In genomic region chr9:95805449-95805848, GRCm38 (mm10) we compare ENCODE assay signal across 12 mouse cellular contexts. TPM values are rescaled to one million over a fixed set of nuclear protein-coding genes. Genes with fewer than 3 reads are reported as not detected.
DNase-seq lines count a peak whose midpoint lies in the region; ATAC-seq and TF ChIP-seq lines count a peak whose summit lies in the region.
"Had no signal": no experiment of that assay in that cellular context is flagged by ENCODE, and none has a peak within 500 bp of the region (broad histone marks: within the 10 kb centered on the region; RNA-seq: fewer than 3 reads in every experiment).

No protein-coding gene starts in this region.

- no peak overlapping the region for H3K4me3 ChIP-seq in liver, adult 2 months (ENCODE audit: insufficient read depth, low read depth, low read length)
- H3K4me3 ChIP-seq in liver, postnatal 0 days (ENCODE audit: low read depth, low read length): no peak overlapping the region
- H3K4me3 ChIP-seq in heart, embryonic 15.5 days: no peak overlapping the region
- H3K4me3 ChIP-seq in stomach, postnatal 0 days (ENCODE audit: low read depth, low read length): no peak overlapping the region
- H3K4me3 ChIP-seq in kidney, embryonic 16.5 days (ENCODE audit: low read length): no peak overlapping the region

- no peak overlapping the region for H3K4me2 ChIP-seq in liver, postnatal 0 days (ENCODE audit: low read depth, low read length)
- peak overlapping the region; percentile 26 for H3K4me2 ChIP-seq in heart, embryonic 15.5 days
- no peak overlapping the region for H3K4me2 ChIP-seq in stomach, postnatal 0 days (replicated peaks; ENCODE audit: low read depth)
- no peak overlapping the region for H3K4me2 ChIP-seq in kidney, embryonic 16.5 days (replicated peaks; ENCODE audit: low read depth, low read length)

- H3K27me3 ChIP-seq in liver, adult 2 months (ENCODE audit: control insufficient read depth, insufficient read depth, low read length): no peaks in the 10 kb centered on the region
- no peaks in the 10 kb centered on the region for H3K27me3 ChIP-seq in liver, postnatal 0 days (ENCODE audit: insufficient read depth, low read length)
- no peaks in the 10 kb centered on the region for H3K27me3 ChIP-seq in heart, embryonic 15.5 days
- H3K27me3 ChIP-seq in stomach, postnatal 0 days (ENCODE audit: control insufficient read depth, insufficient read depth, low read length): no peaks in the 10 kb centered on the region
- H3K27me3 ChIP-seq in kidney, embryonic 16.5 days (ENCODE audit: insufficient read depth, low read length): no peaks in the 10 kb centered on the region

- TF ChIP-seq POLR2A in liver, adult 2 months (IDR thresholded peaks at IDR 0.05; ENCODE audit: extremely low read depth, insufficient read depth, low read length): no peak

- no peaks in the 10 kb centered on the region for H3K79me2 ChIP-seq in liver, adult 2 months (ENCODE audit: control insufficient read depth, insufficient read depth, low read length)

- WGBS in liver, adult 2 months: 79% methylated on average over 12 of the region's 12 CpGs
- 78% methylated on average over 12 of the region's 12 CpGs for WGBS in liver, postnatal 0 days (ENCODE audit: insufficient replicate concordance)
- WGBS in heart, embryonic 15.5 days: 50% methylated on average over 12 of the region's 12 CpGs
- WGBS in stomach, postnatal 0 days: 74% methylated on average over 12 of the region's 12 CpGs
- 91% methylated on average over 12 of the region's 12 CpGs for WGBS in kidney, embryonic 16.5 days

- peak; percentile 52 for DNase-seq in liver, adult 2 months (ENCODE audit: extremely low read depth, low read depth, low spot score)
- DNase-seq in liver, postnatal 0 days: no peak
- DNase-seq in cerebellum, adult 18-20 months: peak; percentile 25 to 26
- DNase-seq in stomach, postnatal 0 days (ENCODE audit: low spot score): peak; percentile 75
- DNase-seq in left cerebral cortex, adult 8-10 months (ENCODE audit: low spot score in 2 of 2): no peak
- no peak for DNase-seq in urinary bladder, adult 2 months (ENCODE audit: low spot score)
- DNase-seq: kidney, postnatal 36 days had no signal

- no peaks in the 10 kb centered on the region for H3K36me3 ChIP-seq in liver, adult 2 months (ENCODE audit: control insufficient read depth, insufficient read depth, low read length)
- no peaks in the 10 kb centered on the region for H3K36me3 ChIP-seq in liver, postnatal 0 days (replicated peaks; ENCODE audit: insufficient read depth, low read length)
- no peaks in the 10 kb centered on the region for H3K36me3 ChIP-seq in heart, embryonic 15.5 days
- no peaks in the 10 kb centered on the region for H3K36me3 ChIP-seq in stomach, postnatal 0 days (ENCODE audit: control insufficient read depth, insufficient read depth, low read length)
- H3K36me3 ChIP-seq in kidney, embryonic 16.5 days (ENCODE audit: insufficient read depth, low read length): no peaks in the 10 kb centered on the region

- H3K9ac ChIP-seq in liver, adult 2 months (ENCODE audit: low read depth, low read length): no peak overlapping the region
- H3K9ac ChIP-seq in liver, postnatal 0 days (replicated peaks): no peak overlapping the region
- H3K9ac ChIP-seq in heart, embryonic 15.5 days: no peak overlapping the region
- no peak overlapping the region for H3K9ac ChIP-seq in stomach, postnatal 0 days (ENCODE audit: low read length)
- H3K9ac ChIP-seq in kidney, embryonic 16.5 days (replicated peaks; ENCODE audit: low read length): no peak overlapping the region
- H3K9ac ChIP-seq: liver, embryonic 14.5 days had no signal

- H3K9me3 ChIP-seq in liver, postnatal 0 days (ENCODE audit: low read length): no peaks in the 10 kb centered on the region
- H3K9me3 ChIP-seq in heart, embryonic 15.5 days (replicated peaks): no peaks in the 10 kb centered on the region
- H3K9me3 ChIP-seq in stomach, postnatal 0 days (ENCODE audit: control insufficient read depth, low read length): no peaks in the 10 kb centered on the region
- H3K9me3 ChIP-seq in kidney, embryonic 16.5 days (ENCODE audit: low read length): no peaks in the 10 kb centered on the region

- H3K27ac ChIP-seq in liver, adult 2 months (replicated peaks; ENCODE audit: insufficient read depth, low read depth, low read length): no peak overlapping the region
- no peak overlapping the region for H3K27ac ChIP-seq in liver, postnatal 0 days (ENCODE audit: low read depth)
- H3K27ac ChIP-seq in heart, embryonic 15.5 days: no peak overlapping the region
- H3K27ac ChIP-seq in stomach, postnatal 0 days (replicated peaks): no peak overlapping the region
- H3K27ac ChIP-seq in kidney, embryonic 16.5 days (ENCODE audit: low read length): no peak overlapping the region
- H3K27ac ChIP-seq: liver, embryonic 14.5 days had no signal

- no peak for TF ChIP-seq CTCF in liver, adult 2 months (IDR thresholded peaks at IDR 0.05; ENCODE audit: low read depth, low read length)
- no peak for TF ChIP-seq CTCF in liver, postnatal 0 days (IDR thresholded peaks at IDR 0.05; ENCODE audit: low read depth)
- TF ChIP-seq CTCF in stomach, postnatal 0 days (IDR thresholded peaks at IDR 0.05; ENCODE audit: low read depth): no peak

- no peaks in the 10 kb centered on the region; the same call in 1 of the 2 replicates for H3K4me1 ChIP-seq in liver, adult 2 months (ENCODE audit: control insufficient read depth, insufficient read depth, low read length)
- peaks cover 2% of the 10 kb centered on the region; the same call in 1 of the 2 replicates for H3K4me1 ChIP-seq in liver, postnatal 0 days (ENCODE audit: insufficient read depth)
- H3K4me1 ChIP-seq in heart, embryonic 15.5 days (replicated peaks): no peaks in the 10 kb centered on the region
- no peaks in the 10 kb centered on the region for H3K4me1 ChIP-seq in stomach, postnatal 0 days (replicated peaks; ENCODE audit: control insufficient read depth, insufficient read depth)
- H3K4me1 ChIP-seq in kidney, embryonic 16.5 days (ENCODE audit: insufficient read depth, low read length): no peaks in the 10 kb centered on the region

- TF ChIP-seq EP300 in liver, postnatal 0 days (IDR thresholded peaks at IDR 0.05; ENCODE audit: low read depth): no peak
- no peak for TF ChIP-seq EP300 in stomach, postnatal 0 days (optimal IDR thresholded peaks at IDR 0.05)

- no peak for ATAC-seq in liver, postnatal 0 days
- ATAC-seq in heart, embryonic 15.5 days (replicated peaks; ENCODE audit: insufficient number of reproducible peaks, insufficient read depth, low FRiP score, low read depth): no peak
- ATAC-seq in stomach, postnatal 0 days (ENCODE audit: low FRiP score, low TSS enrichment): peak; percentile 64
- no peak for ATAC-seq in kidney, embryonic 16.5 days (ENCODE audit: low FRiP score, low TSS enrichment)
- ATAC-seq: hindbrain, embryonic 16.5 days had no signal

RNA-seq across cellular contexts. Expression of gene Pls1, which starts 39.7 kb away (rescaled TPM):
- total RNA-seq in liver, adult 2 months (2014; rRNA removed): 0.47 and 2.2 TPM in 2 replicates
- 0.44 and 0.56 TPM in 2 replicates for polyA plus RNA-seq in liver, adult 2 months (2012; rRNA removed)
- 19.4 and 20.6 TPM in 2 replicates for polyA plus RNA-seq in liver, postnatal 0 days (2015; fragmentation: Nextera tagmentation; extraction: Ambion mirVana)
- polyA plus RNA-seq in heart, embryonic 15.5 days (2015; fragmentation: Nextera tagmentation; extraction: Ambion mirVana): 1.0 and 5.3 TPM in 2 replicates
- polyA plus RNA-seq in stomach, postnatal 0 days (2015; fragmentation: Nextera tagmentation; extraction: Ambion mirVana): 44.4 and 45.6 TPM in 2 replicates
- polyA plus RNA-seq in kidney, embryonic 16.5 days (2015; fragmentation: Nextera tagmentation; extraction: Ambion mirVana): 22.0 and 23.4 TPM in 2 replicates
- 10 to 100 TPM; 16.0 to 19.6 (median 16.9) TPM for total RNA-seq in left cerebral cortex, adult 8-10 months (2022)
- polyA plus RNA-seq in urinary bladder, adult 2 months (2012; rRNA removed): 1.9 and 2.4 TPM in 2 replicates
- total RNA-seq: gastrocnemius, adult 8-10 months had no signal

RNA-seq across cellular contexts. Expression of gene Atr, which starts 51.9 kb away (rescaled TPM):
- total RNA-seq in liver, adult 2 months (2014; rRNA removed): 9.8 and 12.4 TPM in 2 replicates
- 0.75 and 1.1 TPM in 2 replicates for polyA plus RNA-seq in liver, adult 2 months (2012; rRNA removed)
- 3.8 TPM in 2 replicates for polyA plus RNA-seq in liver, postnatal 0 days (2015; fragmentation: Nextera tagmentation; extraction: Ambion mirVana)
- polyA plus RNA-seq in heart, embryonic 15.5 days (2015; fragmentation: Nextera tagmentation; extraction: Ambion mirVana): 8.4 and 9.7 TPM in 2 replicates
- polyA plus RNA-seq in stomach, postnatal 0 days (2015; fragmentation: Nextera tagmentation; extraction: Ambion mirVana): 4.4 and 4.6 TPM in 2 replicates
- polyA plus RNA-seq in kidney, embryonic 16.5 days (2015; fragmentation: Nextera tagmentation; extraction: Ambion mirVana): 12.9 and 15.2 TPM in 2 replicates
- total RNA-seq in left cerebral cortex, adult 8-10 months (2022): 10 to 100 TPM; 11.8 to 13.8 (median 13.0) TPM
- 8.7 and 10.2 TPM in 2 replicates for polyA plus RNA-seq in urinary bladder, adult 2 months (2012; rRNA removed)

RNA-seq across cellular contexts. Expression of gene Trpc1, which starts 55.3 kb away (rescaled TPM):
- total RNA-seq in liver, adult 2 months (2014; rRNA removed): 0.74 TPM in 2 replicates
- polyA plus RNA-seq in liver, adult 2 months (2012; rRNA removed): 0.05 and 0.16 TPM in 2 replicates
- polyA plus RNA-seq in liver, postnatal 0 days (2015; fragmentation: Nextera tagmentation; extraction: Ambion mirVana): 0.95 and 1.2 TPM in 2 replicates
- polyA plus RNA-seq in heart, embryonic 15.5 days (2015; fragmentation: Nextera tagmentation; extraction: Ambion mirVana): 2.7 and 2.9 TPM in 2 replicates
- polyA plus RNA-seq in stomach, postnatal 0 days (2015; fragmentation: Nextera tagmentation; extraction: Ambion mirVana): 1.2 and 1.3 TPM in 2 replicates
- 3.3 and 4.3 TPM in 2 replicates for polyA plus RNA-seq in kidney, embryonic 16.5 days (2015; fragmentation: Nextera tagmentation; extraction: Ambion mirVana)
- total RNA-seq in left cerebral cortex, adult 8-10 months (2022): 10 to 100 TPM; 40.8 to 46.5 (median 42.6) TPM
- polyA plus RNA-seq in urinary bladder, adult 2 months (2012; rRNA removed): 3.6 and 4.6 TPM in 2 replicates

Comparison
In these comparisons a context has a peak if more than half of its experiments do, and no peak if none do; other contexts are left out.
1. DNase-seq: peak in liver, adult 2 months (single experiment), cerebellum, adult 18-20 months (2 of 2) and stomach, postnatal 0 days (single experiment); none in liver, postnatal 0 days (single experiment), left cerebral cortex, adult 8-10 months (0 of 2) and urinary bladder, adult 2 months (single experiment).